Mouse (Mus musculus): ENCODE data around the gene Gng2.

Gng2 gene

GRCm38 (mm10) chr14:19977271-19978024, at the start of gene Gng2:
TSS of gene Gng2 (minus strand) at chr14:19977627.
- TF ChIP-seq GATA4 (IDR thresholded peaks at IDR 0.05; ENCODE audit: insufficient replicate concordance, low read length) = no peak

- TF ChIP-seq GATA4 (IDR thresholded peaks at IDR 0.05; ENCODE audit: insufficient replicate concordance, low read length) = no peak
Measured at GRCm38 (mm10) chr14:20024888-20025719, 47.7 kb upstream of the Gng2 start.

GRCm38 (mm10) chr14:20023939-20024338, 46.5 kb upstream of the Gng2 start:
- no peak for TF ChIP-seq GATA4 (IDR thresholded peaks at IDR 0.05; ENCODE audit: insufficient replicate concordance, low read length)

- TF ChIP-seq GATA4 (IDR thresholded peaks at IDR 0.05; ENCODE audit: insufficient replicate concordance, low read length) = no peak
Measured at GRCm38 (mm10) chr14:20019486-20019885, 42.1 kb upstream of the Gng2 start.

- TF ChIP-seq GATA4 (IDR thresholded peaks at IDR 0.05; ENCODE audit: insufficient replicate concordance, low read length) = no peak
Measured at GRCm38 (mm10) chr14:20012506-20013275, 35.3 kb upstream of the Gng2 start.

- TF ChIP-seq GATA4 (IDR thresholded peaks at IDR 0.05; ENCODE audit: insufficient replicate concordance, low read length) = no peak
Measured at GRCm38 (mm10) chr14:20007446-20007845, 30.0 kb upstream of the Gng2 start.

GRCm38 (mm10) chr14:20004777-20005289, 27.4 kb upstream of the Gng2 start:
- TF ChIP-seq GATA4 (IDR thresholded peaks at IDR 0.05; ENCODE audit: insufficient replicate concordance, low read length) = no peak

- no peak for TF ChIP-seq GATA4 (IDR thresholded peaks at IDR 0.05; ENCODE audit: insufficient replicate concordance, low read length)
Measured at GRCm38 (mm10) chr14:19996853-19997252, 19.4 kb upstream of the Gng2 start.

GRCm38 (mm10) chr14:19995943-19996342, 18.5 kb upstream of the Gng2 start:
- no peak for TF ChIP-seq GATA4 (IDR thresholded peaks at IDR 0.05; ENCODE audit: insufficient replicate concordance, low read length)

- no peak for TF ChIP-seq GATA4 (IDR thresholded peaks at IDR 0.05; ENCODE audit: insufficient replicate concordance, low read length)
Measured at GRCm38 (mm10) chr14:19994068-19994467, 16.6 kb upstream of the Gng2 start.

GRCm38 (mm10) chr14:19993570-19993883, 16.1 kb upstream of the Gng2 start:
- no peak for TF ChIP-seq GATA4 (IDR thresholded peaks at IDR 0.05; ENCODE audit: insufficient replicate concordance, low read length)

GRCm38 (mm10) chr14:19992873-19993569, 15.6 kb upstream of the Gng2 start:
- no peak for TF ChIP-seq GATA4 (IDR thresholded peaks at IDR 0.05; ENCODE audit: insufficient replicate concordance, low read length)

GRCm38 (mm10) chr14:19991861-19992260, 14.4 kb upstream of the Gng2 start:
- TF ChIP-seq GATA4 (IDR thresholded peaks at IDR 0.05; ENCODE audit: insufficient replicate concordance, low read length) = no peak

GRCm38 (mm10) chr14:19990436-19990993, 13.1 kb upstream of the Gng2 start:
- no peak for TF ChIP-seq GATA4 (IDR thresholded peaks at IDR 0.05; ENCODE audit: insufficient replicate concordance, low read length)

Data from liver, adult (tissue).